Comparison of ENCODE assay signal across 9 mouse cellular contexts in the genomic region with DNA sequence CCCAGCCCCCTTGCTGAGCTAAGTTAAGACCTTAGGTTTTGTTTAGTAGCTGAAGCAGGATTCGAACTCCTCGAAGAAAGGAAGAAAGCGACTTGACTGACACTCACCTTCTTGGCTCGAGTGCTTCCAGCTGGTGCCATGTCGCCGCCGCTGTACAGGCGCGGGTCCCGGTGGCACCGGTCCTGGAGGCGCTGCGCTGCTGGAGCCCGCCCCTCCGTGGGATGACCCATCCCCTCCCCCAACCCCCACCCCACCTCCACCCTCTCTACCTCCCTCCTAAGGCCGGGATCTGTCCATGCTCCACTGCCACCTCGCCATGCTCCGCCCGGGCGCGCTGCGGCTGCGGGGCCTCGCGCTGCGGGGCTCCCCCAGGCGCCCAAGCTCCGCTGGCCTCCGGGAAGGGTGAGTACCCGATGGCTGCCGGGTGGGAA. TPM values are rescaled to one million over a fixed set of nuclear protein-coding genes. Genes with fewer than 3 reads are reported as not detected.
A peak's percentile ranks its signal among the peaks of the same experiment; 100 is the strongest.
DNase-seq lines count a peak whose midpoint lies in the region; ATAC-seq lines count a peak whose summit lies in the region.
"Had no signal": no experiment of that assay in that cellular context is flagged by ENCODE, and none has a peak within 500 bp of the region (broad histone marks: within the 10 kb centered on the region; RNA-seq: fewer than 3 reads in every experiment).

Bhmt2 (minus strand) TSS at position 172 of the 431 bp plus-strand sequence.
Dmgdh (plus strand) TSS at position 303 of the 431 bp plus-strand sequence.

- H3K27ac ChIP-seq in lung, embryonic 16.5 days (ENCODE audit: low read length): no peak within 1 kb of the TSS
- no peak within 1 kb of the TSS; the same call in 1 of the 2 replicates for H3K27ac ChIP-seq in liver, embryonic 13.5 days

- no peak within 1 kb of the TSS for H3K9ac ChIP-seq in lung, embryonic 16.5 days (ENCODE audit: low read length)
- peak within 1 kb of the TSS; percentile 47 for H3K9ac ChIP-seq in liver, embryonic 13.5 days

- H3K4me2 ChIP-seq in lung, embryonic 16.5 days (ENCODE audit: low read depth, low read length): peak within 1 kb of the TSS; percentile 42
- peak within 1 kb of the TSS; percentile 50 for H3K4me2 ChIP-seq in liver, embryonic 13.5 days

- no peaks in the 10 kb centered on the region for H3K9me3 ChIP-seq in lung, embryonic 16.5 days (ENCODE audit: control insufficient read depth, low read length)
- no peaks in the 10 kb centered on the region for H3K9me3 ChIP-seq in liver, embryonic 13.5 days (replicated peaks)

- DNase-seq in lung, postnatal 14 days: no peak
- DNase-seq in kidney, adult 11 months: peak; percentile 47
- no peak for DNase-seq in liver, embryonic 13.5 days
- peak; percentile 52 for DNase-seq in yolk sac, embryonic 10.5 days (ENCODE audit: low spot score)
- no peak for DNase-seq in frontal cortex, postnatal 14 days (ENCODE audit: low spot score in 2 of 2)
- no peak for DNase-seq in thymus, postnatal 10 days (ENCODE audit: low spot score in 2 of 2)

- ATAC-seq in lung, embryonic 16.5 days (ENCODE audit: low read depth): no peak
- ATAC-seq in liver, embryonic 13.5 days (ENCODE audit: low read depth): peak; percentile 69
- ATAC-seq in monocyte, adult 5-6 weeks (replicated peaks; ENCODE audit: insufficient number of reproducible peaks, low FRiP score, low TSS enrichment, poor library complexity, severe bottlenecking): no peak
- ATAC-seq: lung, postnatal 0 days had no signal

- WGBS in lung, embryonic 16.5 days: 3% methylated on average over 23 of the region's 31 CpGs
- WGBS in liver, embryonic 13.5 days (ENCODE audit: insufficient replicate concordance): 8% methylated on average over 30 of the region's 31 CpGs

- H3K27me3 ChIP-seq in lung, embryonic 16.5 days (ENCODE audit: control insufficient read depth, insufficient read depth, low read depth, low read length): peaks cover 11% of the 10 kb centered on the region; the same call in 1 of the 2 replicates
- peaks cover 18% of the 10 kb centered on the region for H3K27me3 ChIP-seq in liver, embryonic 13.5 days

- H3K4me3 ChIP-seq in lung, embryonic 16.5 days (ENCODE audit: low read length): no peak within 1 kb of the TSS
- peak within 1 kb of the TSS; percentile 43 for H3K4me3 ChIP-seq in liver, embryonic 13.5 days (replicated peaks)

- no peaks in the 10 kb centered on the region for H3K4me1 ChIP-seq in lung, embryonic 16.5 days (replicated peaks; ENCODE audit: control insufficient read depth, insufficient read depth, low read length)
- no peaks in the 10 kb centered on the region for H3K4me1 ChIP-seq in liver, embryonic 13.5 days (replicated peaks)

- H3K36me3 ChIP-seq in lung, embryonic 16.5 days (ENCODE audit: control insufficient read depth, insufficient read depth, low read length): no peaks in the 10 kb centered on the region
- 0 out of 2 replicates have a peak, but pooled peaks cover 5% of the 10 kb centered on the region for H3K36me3 ChIP-seq in liver, embryonic 13.5 days

RNA-seq across cellular contexts. Expression of gene Bhmt2, which starts in this region (rescaled TPM):
- 0.10 and 0.52 TPM in 2 replicates for polyA plus RNA-seq in lung, embryonic 16.5 days (2015; fragmentation: Nextera tagmentation; extraction: Ambion mirVana)
- 19.0 and 21.9 TPM in 2 replicates for polyA plus RNA-seq in liver, embryonic 13.5 days (2015; fragmentation: Nextera tagmentation; extraction: Ambion mirVana)
- total RNA-seq in monocyte, adult 5-6 weeks (2017): not detected in 3 replicates
- polyA plus RNA-seq: lung, postnatal 0 days had no signal

RNA-seq across cellular contexts. Expression of gene Dmgdh, which starts in this region (rescaled TPM):
- polyA plus RNA-seq in lung, embryonic 16.5 days (2015; fragmentation: Nextera tagmentation; extraction: Ambion mirVana): 0.26 TPM in 1 of 2 replicates, not detected in the other
- polyA plus RNA-seq in liver, embryonic 13.5 days (2015; fragmentation: Nextera tagmentation; extraction: Ambion mirVana): 10.1 and 12.5 TPM in 2 replicates
- total RNA-seq in monocyte, adult 5-6 weeks (2017): not detected in 3 replicates
- polyA plus RNA-seq: lung, postnatal 0 days had no signal

Comparison
In these comparisons a context has a peak if more than half of its experiments do, and no peak if none do; other contexts are left out.
1. RNA of gene Bhmt2 (polyA plus RNA-seq): 19.0 to 21.9 TPM in liver, embryonic 13.5 days; 0.10 to 0.52 TPM in lung, embryonic 16.5 days; every median in the first group is over 10 times any median in the second.
2. DNase-seq: peak in kidney, adult 11 months (single experiment) and yolk sac, embryonic 10.5 days (single experiment); none in lung, postnatal 14 days (single experiment), liver, embryonic 13.5 days (single experiment), frontal cortex, postnatal 14 days (0 of 2) and thymus, postnatal 10 days (0 of 2).